Mouse (Mus musculus) CH12.LX (cell line): Measurements from ENCODE around the gene Rsph9.
A peak's percentile ranks its signal among the peaks of the same experiment; 100 is the strongest.

Experiments
- CTCF ChIP-seq, 2 experiments: IDR thresholded peaks in 1 of 2; conservative IDR thresholded peaks in 1 of 2; 2 replicates each; pipeline ENCODE4 v1.5.1; 2011 to 2012; ENCODE audit warnings: low read depth in 2 of 2, low read length in 2 of 2, improper control_type of control experiment in 1 of 2, inconsistent platforms in 1 of 2, mild to moderate bottlenecking in 1 of 2, moderate library complexity in 1 of 2
- MAFK ChIP-seq: IDR thresholded peaks from 2 replicates; pipeline ENCODE4 v1.6.1; 2011; ENCODE audit warnings: low read length, improper control_type of control experiment; ENCODE audit not compliant: insufficient replicate concordance
- UBTF ChIP-seq: IDR thresholded peaks from 2 replicates; pipeline ENCODE4 v1.6.1; 2012; ENCODE audit warnings: low read depth, mild to moderate bottlenecking, inconsistent platforms, low read length, improper control_type of control experiment, moderate library complexity

DNA sequence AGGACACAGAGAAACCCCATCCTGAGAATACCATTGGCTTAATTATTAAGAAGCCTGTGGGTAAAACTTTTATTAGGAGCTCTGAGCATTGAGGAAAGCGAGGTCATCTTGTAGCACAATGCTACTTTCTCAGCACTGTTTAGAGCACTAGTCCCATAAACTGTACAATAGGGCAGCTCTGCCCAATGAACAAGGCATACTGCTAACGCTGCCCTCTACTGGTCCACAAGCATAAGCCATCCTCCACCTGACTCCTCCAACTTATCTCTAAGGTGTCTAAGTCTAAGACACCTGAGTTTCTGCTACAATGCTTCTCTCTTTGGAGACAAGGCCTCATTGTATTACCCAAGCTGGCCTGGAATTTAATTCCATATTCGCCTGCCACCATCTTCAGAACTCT lies 26.5 kb upstream of the Rsph9 start:
- TF ChIP-seq MAFK: no peak
- TF ChIP-seq CTCF (conservative IDR thresholded peaks at IDR 0.05 in 1 of 2, IDR thresholded peaks at IDR 0.05 in 1 of 2; ENCODE audit: low read depth in 2 of 2, low read length in 2 of 2): peak; percentile 69 to 77
- TF ChIP-seq UBTF: no peak
